Mouse (Mus musculus) right cerebral cortex, postnatal 4 days (tissue): Measurements from ENCODE around the gene Pafah1b3.

Experiments
- DNase-seq: peaks from one replicate; pipeline ENCODE4 v3.0.0-alpha.2; 2022

Pafah1b3 gene

DNA sequence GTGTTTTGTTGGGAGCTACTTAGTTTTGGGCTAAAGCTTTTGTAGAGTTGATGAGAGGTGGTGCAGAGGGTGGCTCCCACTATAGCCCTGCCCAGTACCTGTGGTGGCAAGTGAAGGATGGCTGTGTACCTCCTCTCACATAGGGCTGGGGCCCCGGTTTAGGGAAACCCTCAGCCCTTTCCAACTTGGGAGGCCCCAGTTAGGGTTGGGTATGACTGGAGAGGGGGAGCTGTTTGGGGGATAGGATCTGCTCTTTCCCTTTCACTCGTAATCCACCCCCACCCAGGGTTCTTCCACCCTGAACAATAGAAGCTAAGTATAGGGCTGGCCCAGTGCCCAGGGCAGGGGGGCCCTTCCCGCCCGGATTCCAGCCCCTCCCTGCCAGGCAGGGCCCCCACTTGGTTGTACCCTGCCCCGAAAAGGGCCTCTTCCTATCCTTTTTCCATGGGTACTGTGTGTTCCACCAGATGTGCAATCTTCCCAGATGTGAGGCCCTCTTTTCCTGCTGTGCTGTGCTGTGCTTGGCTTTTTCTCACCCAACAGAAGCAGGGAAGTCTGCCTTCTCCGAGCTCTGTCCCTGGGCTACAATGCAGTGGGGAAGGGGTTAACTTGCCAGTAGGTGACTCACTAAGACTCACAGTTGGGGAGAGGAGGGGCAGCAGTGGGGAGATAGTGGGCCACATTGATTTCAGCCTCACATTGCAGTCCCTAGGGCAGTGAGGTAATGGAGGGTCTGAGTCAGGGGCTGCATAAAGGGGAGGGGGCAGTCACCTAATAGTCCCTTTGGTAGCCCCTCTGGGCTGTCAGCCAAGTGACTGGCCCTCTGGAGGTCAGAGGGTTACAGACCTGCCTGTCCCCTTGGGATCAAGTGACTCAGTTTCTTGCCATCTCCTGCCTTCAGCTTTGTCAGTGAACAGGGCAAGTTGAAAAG, 17.7 kb downstream of the Pafah1b3 start:
- DNase-seq, result peak; percentile 63

DNA sequence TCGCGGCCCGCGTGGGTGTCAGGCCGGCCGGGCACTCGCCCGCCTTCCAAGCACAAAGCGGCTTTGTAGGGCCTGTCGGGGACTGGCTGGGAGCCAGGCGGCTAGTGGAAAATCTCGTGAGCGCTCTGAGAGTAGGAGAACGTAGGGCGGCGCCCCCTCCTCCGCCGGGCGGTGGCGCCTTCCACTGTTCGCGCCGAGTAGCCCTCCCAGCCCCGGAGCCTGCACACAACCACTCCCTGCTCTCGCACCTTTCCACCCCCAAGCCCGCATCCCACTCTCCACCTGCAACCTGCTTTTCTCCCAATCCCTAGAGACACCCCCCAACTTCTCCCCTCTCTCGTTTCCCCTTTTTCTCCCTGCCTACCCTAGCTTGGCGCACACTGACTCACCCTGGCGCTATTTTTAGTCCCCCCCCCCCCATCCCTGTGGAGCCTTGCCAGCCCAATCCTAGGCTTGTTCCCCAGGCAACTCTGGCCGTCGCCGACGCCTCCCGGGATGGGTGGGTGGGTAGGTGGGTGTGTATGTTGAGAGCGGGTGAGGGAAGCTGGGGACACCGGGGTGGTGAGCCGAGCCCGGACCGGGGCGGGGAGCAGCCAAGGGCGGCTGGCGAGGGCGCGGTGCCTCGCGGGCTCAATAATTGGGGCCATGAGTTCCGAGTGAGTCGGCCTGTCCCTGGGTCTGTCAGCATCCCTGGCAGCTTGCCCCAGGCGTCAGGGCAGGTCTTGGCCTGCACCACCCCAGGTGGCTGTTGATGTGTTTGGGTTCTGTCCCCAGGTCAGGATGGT, 18.5 kb downstream of the Pafah1b3 start:
- DNase-seq, result peak; percentile 95

DNA sequence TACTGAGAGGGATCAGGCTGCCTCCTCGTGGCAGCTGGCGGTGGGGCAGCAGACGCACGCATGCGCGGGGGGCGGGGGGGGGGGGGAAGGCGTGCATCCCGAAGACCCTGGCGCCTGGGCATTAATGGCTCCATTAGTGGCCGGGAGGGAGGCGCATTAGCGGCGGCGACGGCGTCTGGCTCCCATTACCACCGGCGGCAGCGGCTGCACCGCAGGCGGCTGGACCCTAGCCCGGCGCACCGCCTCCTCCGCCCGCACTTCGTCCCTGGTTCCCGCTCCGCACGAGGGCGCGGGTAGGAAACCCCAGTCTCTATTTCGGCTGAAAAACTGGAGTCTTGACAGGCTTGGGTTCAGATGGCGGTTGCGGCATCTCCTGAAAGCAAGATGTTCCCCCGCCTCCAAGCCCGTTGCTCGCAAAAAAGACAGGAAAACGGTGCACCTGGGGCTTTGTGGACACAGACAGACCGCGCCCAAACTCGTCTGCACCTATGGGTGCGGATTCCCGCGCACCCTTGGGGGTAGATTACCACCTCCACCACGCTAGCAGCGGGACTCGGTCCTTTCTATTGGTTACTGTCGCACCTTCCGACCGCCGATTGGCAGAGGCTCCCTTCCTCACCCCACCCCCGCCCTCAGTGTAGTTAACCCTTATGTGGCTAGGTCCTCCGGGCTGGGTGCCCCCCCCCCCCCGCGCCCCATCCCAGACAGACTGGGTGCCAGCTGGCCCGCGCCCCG, 19.3 kb downstream of the Pafah1b3 start:
- DNase-seq, result peak; percentile 83

DNA sequence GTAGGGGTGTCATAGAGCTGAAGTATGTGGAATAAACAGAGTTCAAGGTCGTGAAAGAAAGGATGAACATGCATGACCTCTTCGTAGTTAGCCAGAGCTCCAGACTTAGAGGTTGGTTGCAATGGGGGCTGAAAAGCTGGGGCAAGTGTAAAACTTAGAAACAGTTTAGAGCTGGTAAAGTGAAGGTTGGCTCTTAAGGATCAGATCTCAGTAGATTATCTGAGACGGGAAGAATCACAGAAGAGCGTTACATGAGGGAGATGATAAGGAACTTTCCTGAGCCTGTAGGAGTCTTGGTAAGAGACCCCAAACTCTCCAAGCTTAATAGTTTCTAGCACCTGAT, 19.8 kb downstream of the Pafah1b3 start:
- no peak for DNase-seq

DNA sequence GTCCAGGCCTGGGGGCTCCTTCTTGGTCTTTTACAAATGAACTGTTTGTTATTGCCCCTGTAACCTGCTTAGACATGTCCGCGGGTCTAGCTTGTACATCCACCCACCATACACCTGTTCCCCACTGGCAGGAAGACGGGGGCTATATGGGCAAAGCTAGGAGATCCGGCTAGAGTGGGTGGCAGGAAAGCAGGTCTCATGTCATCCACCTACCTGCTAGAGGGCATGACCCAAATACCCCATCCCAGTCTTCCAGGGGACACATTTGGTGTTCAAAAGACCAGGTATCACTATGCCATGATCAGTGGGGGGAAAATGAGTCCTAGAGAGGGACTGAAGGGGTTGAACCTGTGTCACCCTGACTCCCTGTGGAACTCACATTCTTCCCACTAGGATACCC, 20.4 kb downstream of the Pafah1b3 start:
- no peak for DNase-seq

DNA sequence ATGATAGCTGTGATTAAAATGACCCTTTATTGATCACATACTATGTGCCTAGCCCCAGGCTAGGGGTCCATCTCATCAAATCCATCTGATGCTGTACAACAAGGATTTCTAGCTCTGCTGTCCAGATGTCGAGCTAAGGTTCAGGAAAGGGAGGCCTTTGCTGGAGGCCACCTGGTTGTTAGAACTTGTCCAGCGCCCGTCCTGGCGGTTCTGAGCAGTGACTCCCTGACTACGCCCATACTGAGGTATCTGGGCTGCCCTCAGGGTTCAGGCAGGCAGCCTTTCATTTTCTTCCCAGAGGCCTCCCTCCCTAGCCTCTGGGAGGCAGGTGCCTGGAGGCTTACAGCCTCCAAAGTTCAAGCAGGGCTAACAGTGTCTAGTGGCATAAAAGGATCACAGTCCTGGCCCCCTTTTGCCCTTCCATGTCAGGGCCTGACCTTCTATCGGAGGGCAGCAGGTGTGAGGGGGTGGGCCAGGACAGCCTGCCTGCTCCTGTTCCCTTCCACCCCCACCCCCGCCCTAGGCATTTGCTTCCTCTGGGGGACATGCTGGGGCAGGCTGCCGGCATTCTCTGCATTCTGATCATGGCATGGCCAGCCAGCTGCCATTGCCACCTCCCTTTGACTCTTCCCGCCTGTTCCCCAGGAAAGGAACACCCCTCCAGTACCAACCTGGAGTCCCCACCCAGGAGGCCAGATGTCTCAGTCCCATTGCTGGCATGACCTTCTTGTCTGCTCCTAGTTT, 22.1 kb downstream of the Pafah1b3 start:
- no peak for DNase-seq

DNA sequence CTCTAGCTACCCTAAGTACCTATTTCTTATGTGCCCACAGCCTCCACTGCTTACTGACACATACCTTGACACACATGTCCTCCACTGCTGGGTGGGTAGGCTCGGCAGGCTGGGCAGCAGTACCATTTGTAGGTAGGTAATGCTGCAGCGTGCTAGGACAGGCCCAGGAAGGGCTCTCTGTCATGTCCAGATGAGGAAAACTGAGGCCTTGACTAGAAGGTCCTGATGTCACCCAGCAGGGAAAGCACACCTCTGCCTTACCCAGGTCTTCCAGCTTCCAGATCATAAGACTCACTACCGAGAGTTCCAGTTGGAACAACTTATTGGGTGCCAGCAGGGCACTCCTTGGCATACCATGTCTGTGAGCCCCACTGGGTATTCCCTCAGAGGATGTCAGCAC, 22.8 kb downstream of the Pafah1b3 start:
- DNase-seq, result no peak

DNA sequence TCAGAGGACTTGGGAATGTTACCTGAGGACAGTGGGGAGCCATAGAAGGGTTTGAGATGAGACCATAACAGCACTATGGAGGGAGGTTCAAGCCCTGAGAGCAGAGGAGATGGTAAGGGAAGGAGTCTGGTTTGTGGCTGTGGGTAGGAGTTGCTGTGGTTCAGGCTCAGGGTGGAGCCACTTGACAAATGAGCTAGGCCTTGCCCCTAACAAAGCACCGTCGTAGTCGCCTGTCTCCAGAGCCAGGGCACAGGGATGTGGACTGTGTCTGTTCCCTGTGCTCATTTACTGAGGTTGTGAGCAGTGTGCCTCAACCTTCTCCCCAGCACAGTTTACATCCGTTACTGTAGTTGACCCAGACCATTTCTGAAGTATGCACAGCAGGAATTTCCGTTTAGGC, 23.2 kb downstream of the Pafah1b3 start:
- DNase-seq, result no peak

DNA sequence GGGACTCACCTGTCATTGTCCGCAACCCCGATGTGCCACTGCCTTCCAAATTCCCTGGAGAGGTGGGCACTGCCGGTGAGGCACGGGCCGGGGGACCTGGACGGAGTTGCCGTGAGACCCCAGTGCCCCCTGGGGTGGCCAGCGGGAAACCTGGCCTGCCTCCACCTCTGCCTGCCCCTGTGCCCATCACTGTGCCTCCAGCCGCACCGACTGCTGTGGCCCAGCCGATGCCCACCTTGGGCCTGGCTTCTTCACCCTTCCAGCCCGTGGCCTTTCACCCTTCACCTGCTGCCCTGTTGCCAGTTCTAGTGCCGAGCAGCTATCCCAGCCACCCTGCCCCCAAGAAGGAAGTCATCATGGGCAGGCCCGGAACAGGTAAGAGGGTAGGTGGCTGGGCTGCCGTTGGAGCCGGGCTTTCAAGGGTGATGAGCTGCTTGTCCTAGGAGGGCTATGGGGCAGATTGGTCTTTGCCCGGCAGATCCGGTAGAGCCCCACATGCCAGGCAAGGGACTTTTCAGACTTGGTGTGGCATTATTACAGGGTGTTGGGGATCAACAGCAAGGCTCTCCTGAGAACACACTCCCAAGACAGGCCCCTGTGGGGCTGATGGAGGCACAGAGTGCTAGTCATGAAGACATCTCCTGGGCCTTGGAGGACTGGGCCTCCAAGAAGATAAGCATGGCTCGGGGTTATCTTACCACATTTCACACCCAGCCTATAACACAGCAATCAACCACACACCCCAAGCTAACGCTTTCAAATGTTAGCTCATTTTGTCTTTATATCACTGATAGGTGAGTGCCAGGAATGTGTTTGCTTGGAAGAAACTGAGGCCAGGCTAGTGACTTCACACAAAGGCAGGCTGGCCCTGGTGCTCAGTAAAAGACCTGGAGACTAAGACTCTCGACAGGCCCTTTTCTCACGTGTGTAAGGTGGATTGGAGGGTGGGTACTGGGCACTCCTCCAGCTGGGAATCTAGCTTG, 24.2 kb downstream of the Pafah1b3 start:
- peak; percentile 12 for DNase-seq

DNA sequence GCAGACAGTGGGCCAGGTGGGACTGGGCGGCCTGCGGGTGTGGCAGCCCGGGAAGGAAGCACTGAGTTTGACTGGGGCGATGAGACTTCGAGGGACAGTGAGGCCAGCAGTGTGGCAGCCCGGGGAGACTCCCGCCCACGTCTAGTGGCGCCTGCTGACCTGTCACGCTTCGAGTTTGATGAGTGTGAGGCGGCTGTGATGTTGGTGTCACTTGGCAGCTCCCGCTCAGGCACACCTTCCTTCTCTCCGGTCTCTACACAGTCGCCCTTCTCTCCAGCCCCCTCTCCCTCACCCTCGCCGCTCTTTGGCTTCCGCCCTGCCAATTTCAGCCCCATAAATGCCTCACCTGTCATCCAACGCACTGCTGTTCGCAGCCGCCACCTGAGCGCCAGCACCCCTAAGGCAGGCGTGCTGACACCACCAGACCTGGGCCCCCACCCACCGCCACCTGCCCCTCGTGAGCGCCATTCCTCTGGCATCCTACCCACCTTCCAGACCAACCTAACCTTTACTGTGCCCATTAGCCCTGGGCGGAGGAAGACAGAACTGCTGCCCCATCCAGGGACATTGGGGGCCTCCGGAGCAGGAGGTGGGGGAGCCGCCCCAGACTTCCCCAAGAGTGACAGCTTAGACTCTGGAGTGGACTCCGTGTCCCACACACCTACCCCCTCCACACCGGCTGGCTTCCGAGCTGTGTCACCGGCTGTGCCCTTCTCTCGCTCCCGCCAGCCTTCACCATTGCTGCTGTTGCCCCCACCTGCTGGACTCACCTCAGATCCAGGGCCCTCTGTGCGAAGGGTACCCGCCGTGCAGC, 25.1 kb downstream of the Pafah1b3 start:
- DNase-seq, result peak; percentile 3

DNA sequence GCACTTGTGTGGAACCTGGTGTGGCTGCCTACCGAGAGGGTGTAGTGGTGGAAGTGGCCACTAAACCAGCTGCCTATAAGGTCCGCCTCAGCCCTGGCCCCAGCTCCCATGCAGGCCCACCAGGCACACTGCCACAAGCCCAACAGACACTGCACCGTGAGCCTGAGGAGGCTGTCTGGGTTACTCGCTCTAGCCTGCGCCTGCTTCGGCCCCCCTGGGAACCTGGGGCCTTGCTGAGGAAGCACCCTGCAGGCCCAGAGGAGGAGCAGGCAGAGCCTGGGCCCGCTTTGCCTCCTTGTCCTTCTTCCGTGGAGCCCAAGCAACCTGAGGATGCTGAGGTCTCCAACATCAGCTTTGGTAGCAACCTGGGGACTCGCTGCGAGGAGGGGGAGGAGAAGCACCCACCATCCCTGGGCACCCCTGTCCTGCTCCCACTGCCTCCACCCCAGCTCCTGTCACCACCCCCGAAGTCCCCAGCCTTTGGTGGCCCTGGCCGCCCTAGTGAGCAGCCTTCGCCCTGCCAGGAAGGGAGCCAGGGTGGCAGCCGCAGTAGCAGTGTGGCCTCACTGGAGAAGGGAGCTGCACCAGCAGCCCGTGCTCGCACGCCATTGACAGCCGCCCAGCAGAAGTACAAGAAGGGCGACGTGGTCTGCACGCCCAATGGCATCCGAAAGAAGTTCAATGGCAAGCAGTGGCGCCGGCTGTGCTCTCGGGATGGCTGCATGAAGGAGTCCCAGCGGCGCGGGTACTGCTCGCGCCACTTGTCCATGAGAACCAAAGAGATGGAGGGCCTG, 25.9 kb downstream of the Pafah1b3 start:
- DNase-seq, result no peak

DNA sequence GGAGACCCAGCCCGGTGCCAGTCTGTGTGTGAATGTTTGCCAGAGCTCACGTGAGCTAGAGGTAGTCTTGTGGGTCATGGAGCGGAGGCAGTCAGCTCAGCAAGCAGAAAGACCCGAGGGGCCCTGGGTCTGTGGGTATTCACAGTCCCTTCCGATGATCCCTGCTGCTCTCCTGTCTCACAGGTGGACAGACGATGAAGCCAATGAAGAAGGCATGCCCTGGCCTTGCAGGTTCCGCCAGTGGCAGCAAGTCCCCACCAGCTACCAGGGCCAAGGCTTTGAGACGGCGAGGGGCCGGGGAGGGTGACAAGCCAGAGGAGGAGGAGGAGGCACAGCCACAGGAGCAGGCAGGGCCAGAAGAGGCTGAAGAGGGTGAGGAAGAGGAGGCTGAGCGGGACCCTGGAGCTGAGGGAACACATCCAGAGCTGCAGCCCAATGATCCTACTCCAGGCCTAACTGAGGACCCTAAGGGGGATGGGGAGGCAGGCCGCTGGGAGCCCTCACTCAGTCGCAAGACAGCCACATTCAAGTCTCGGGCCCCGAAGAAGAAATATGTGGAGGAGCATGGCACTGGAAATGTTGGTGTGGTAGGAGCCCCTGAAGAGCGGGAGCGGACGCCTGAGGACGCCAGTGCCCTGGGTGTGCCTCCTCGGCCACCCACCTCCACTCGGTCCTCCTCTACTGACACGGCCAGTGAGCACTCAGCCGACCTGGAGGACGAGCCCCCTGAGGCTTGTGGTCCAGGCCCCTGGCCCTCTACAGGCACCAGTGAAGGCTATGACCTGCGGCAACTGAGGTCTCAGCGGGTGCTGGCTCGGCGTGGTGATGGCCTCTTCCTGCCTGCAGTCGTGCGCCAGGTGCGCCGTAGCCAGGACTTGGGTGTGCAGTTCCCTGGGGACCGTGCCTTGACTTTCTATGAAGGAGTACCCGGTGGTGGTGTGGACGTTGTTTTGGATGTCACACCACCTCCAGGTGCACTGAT, 26.8 kb downstream of the Pafah1b3 start:
- DNase-seq, result peak; percentile 4

DNA sequence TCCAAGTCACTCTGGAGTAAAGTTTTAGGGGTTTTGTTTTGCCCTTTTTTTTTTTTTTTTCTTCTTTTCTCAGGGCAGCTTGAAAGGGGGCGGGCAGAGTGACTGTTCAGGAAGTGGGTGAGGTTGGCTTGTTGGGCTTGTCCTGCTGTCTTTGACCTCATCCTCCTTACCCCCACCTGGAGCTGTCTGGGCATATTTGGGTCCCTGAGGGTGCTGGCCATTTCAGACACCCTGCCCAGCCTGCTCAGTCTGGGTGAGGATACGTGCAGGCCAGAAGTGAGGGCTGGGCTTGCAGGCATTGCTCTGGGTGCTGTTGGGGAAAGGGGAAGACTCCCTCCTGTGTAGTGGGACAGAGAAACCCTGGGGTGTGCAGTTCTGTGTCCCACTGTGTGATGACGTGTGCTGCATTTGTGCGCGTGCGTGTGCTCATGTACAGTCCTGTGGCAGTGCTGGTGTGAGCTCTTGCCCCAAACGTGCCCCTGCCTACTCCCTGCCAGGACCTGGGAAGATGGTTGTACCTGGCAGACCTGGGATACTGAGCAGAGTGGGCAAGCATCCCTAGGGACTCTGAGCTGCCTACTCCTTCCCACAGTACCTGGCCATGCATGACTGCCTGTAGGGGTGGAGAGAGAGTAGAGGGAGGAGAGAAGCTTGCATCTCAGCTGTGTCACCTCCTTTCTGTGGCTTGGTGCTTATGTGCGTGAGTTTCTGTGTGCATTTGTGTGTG, 28.1 kb downstream of the Pafah1b3 start:
- no peak for DNase-seq

DNA sequence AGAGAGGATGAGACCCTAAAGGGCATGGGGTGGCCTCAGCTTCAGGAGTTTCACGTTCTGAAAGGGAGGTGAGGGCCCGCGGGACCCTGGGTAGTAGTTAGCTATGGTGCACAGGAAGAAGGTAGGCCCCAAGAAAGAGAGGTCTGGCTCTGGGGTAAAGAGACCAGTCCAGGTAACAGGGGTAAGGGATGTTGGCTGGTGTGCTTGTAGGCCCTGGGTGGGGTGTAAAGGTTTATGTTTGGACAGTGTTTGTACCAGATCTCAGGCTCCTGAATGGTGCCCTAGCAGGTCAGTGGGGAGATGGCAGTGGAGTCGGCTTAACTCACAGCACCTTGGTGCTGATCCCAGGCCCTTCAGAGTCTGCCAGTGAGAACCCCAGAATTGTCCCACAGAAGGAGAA, 28.8 kb downstream of the Pafah1b3 start:
- peak; percentile 14 for DNase-seq

DNA sequence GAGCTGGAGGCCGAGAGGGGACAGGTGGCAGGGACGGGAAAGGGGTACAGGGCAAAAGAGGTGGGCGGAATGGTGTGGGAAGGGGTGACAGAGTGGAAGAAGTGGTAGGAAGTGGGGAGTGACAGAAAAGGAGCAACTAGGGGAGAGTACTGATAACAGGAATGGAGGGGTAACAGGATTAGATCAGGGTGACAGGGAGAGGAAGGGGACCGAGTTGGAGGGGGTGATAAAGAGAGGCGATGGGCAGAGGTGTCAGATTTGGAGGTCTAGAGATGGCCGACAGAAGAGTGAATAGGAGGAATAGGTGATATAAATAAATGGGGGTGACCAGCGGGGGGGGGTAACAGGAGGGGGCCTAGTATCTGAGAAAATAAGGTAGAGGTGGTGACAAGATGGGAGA, 29.2 kb downstream of the Pafah1b3 start:
- no peak for DNase-seq

DNA sequence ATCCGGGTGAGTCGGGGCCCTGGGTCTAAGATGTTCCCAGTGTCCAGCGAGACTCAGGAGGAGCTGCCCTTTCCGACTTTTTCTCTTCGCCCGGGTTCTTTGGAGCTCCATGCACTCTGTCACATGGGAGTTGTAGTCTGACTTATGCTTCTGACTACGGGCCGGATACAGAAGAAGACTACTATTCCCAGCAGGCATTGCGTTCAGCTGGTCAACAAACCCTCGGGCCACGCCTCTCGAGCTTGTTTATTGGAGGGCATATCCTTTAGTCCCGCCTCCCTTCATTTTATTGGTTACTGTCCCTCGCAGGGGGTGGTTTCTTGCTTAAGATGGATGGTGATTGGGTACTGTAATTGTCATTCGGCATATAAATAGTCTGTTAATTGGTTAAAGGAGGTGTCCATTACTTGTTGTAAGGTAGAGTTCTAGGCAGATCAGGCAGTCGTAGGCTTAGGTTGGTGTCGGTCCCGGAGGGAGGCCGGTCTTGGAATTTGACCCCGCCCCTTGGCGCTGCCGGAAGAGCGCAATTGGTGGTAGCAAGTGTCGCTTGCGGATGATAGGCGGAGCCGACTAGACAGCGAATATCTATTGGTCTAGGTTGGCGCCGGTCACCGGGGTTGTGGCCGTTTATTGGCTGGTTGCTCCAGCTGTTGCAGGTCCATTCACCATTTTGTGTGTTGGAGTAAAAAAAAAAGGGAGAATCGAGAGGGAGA, 29.9 kb downstream of the Pafah1b3 start:
- DNase-seq, result peak; percentile 98

DNA sequence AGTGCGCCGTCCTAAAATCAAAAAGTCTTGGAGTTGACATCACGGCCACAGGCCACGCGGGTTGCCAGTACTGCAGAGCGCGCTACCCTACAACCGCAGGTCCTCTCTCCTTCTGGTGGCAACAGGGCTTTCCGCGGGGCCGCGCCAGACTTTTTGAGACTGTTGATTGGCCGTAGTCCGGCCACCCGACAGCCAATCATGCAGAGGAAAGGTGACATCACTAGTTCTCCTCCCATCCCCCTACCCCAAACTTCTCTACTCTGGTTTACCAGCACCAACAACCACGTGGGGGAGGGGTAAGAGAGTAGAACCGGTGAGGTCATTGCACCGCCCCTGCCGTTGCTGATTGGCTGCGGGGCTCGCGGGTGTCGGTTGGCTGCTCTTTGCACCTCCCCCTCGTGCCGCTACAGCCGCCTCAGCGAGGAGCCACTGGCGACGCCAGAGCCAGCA, 30.5 kb downstream of the Pafah1b3 start, which contains the start of gene Cic:
Gene Cic, plus strand, starts transcription at position 404 of the 450 bp plus-strand sequence.
- DNase-seq, result peak; percentile 93
